Mouse (Mus musculus): ENCODE results near the gene Thy1.

Gene Thy1

GRCm38 (mm10) chr9:44067241-44067959, 24.2 kb downstream of the Thy1 start:
- DNase-seq (ENCODE audit: low spot score): no peak

GRCm38 (mm10) chr9:44067960-44068330, 24.8 kb downstream of the Thy1 start:
- no peak for DNase-seq (ENCODE audit: low spot score)

GRCm38 (mm10) chr9:44069252-44069651, 26.1 kb downstream of the Thy1 start:
- DNase-seq (ENCODE audit: low spot score): no peak

GRCm38 (mm10) chr9:44070113-44070843, 27.1 kb downstream of the Thy1 start:
- DNase-seq (ENCODE audit: low spot score): no peak

GRCm38 (mm10) chr9:44070844-44071231, 27.7 kb downstream of the Thy1 start:
- DNase-seq (ENCODE audit: low spot score): no peak

GRCm38 (mm10) chr9:44071914-44072598, 28.9 kb downstream of the Thy1 start:
- DNase-seq (ENCODE audit: low spot score): no peak

- no peak for DNase-seq (ENCODE audit: low spot score)
Observed at GRCm38 (mm10) chr9:44072599-44072915, 29.4 kb downstream of the Thy1 start.

- no peak for DNase-seq (ENCODE audit: low spot score)
Observed at GRCm38 (mm10) chr9:44073115-44073514, 29.9 kb downstream of the Thy1 start.

GRCm38 (mm10) chr9:44074395-44075275, 31.5 kb downstream of the Thy1 start:
- DNase-seq (ENCODE audit: low spot score): no peak

- no peak for DNase-seq (ENCODE audit: low spot score)
Observed at GRCm38 (mm10) chr9:44075276-44075995, 32.3 kb downstream of the Thy1 start.

GRCm38 (mm10) chr9:44075996-44076763, 33.0 kb downstream of the Thy1 start:
- no peak for DNase-seq (ENCODE audit: low spot score)

- no peak for DNase-seq (ENCODE audit: low spot score)
Observed at GRCm38 (mm10) chr9:44076764-44077120, 33.6 kb downstream of the Thy1 start.

GRCm38 (mm10) chr9:44077266-44077910, 34.2 kb downstream of the Thy1 start:
- DNase-seq (ENCODE audit: low spot score): no peak

GRCm38 (mm10) chr9:44078136-44078797, 35.1 kb downstream of the Thy1 start:
- no peak for DNase-seq (ENCODE audit: low spot score)

GRCm38 (mm10) chr9:44078955-44079756, 36.0 kb downstream of the Thy1 start:
- DNase-seq (ENCODE audit: low spot score): peak; percentile 85

- DNase-seq (ENCODE audit: low spot score): no peak
Observed at GRCm38 (mm10) chr9:44079997-44080780, 37.0 kb downstream of the Thy1 start.

GRCm38 (mm10) chr9:44080953-44081352, 37.8 kb downstream of the Thy1 start:
- peak; percentile 7 for DNase-seq (ENCODE audit: low spot score)

GRCm38 (mm10) chr9:44081581-44081980, 38.4 kb downstream of the Thy1 start:
- DNase-seq (ENCODE audit: low spot score): no peak

Measured in ovary, postnatal 36 days (tissue).